Mouse (Mus musculus) gastrocnemius, postnatal 14 days (tissue): Measurements from ENCODE around the gene Cdc42bpb. TPM values are rescaled to one million over a fixed set of nuclear protein-coding genes. Genes with fewer than 3 reads are reported as not detected.

Source experiments
- DNase-seq: peaks from one replicate; pipeline ENCODE4 v3.0.0; 2021; ENCODE audit warnings: mixed read lengths
- intact Hi-C: fragments of 180-260 bp; cut with DNase I; formaldehyde crosslinking; loops from one replicate; pipeline ENCODE4 v1.15.1; 2025; ENCODE audit warnings: low total_unique reads
- total RNA-seq, 2 experiments: library from RNA; stranded (reverse); gene quantifications; 2 replicates each; pipeline ENCODE4 v1.2.3; 2021

The Cdc42bpb gene
- total RNA-seq, 2 experiments from 2014 or later = 32.2 to 34.1 TPM

- DNase-seq = no peak
- intact Hi-C loops = no loop called here
These were observed 68.3 kb downstream of the Cdc42bpb start for GRCm38 (mm10) chr12:111309256-111309655.

DNA sequence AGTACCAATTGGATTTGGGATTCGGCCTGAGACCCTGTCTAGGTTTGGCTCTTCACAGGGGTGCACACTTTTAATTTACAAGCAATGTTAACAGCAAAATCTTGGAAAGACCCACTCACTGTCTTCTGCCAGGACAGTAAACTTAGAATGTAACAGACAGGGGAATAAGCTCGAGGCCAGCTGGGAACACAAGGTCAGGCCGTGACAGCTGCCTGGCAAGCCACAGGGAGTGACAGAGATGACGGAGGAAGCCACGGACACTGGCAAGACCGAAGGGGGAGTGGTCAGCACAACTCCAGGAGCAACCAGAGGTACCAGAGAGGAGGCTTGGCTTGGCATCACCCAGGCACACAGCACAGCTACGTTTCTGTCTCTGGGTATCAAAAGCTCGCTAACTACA is 70.7 kb downstream of the Cdc42bpb start:
- peak; percentile 63 for DNase-seq
- intact Hi-C loops = no loop called here

- intact Hi-C loops = no loop called here
- DNase-seq = no peak
These were observed 73.7 kb downstream of the Cdc42bpb start for GRCm38 (mm10) chr12:111303702-111304337.

DNA sequence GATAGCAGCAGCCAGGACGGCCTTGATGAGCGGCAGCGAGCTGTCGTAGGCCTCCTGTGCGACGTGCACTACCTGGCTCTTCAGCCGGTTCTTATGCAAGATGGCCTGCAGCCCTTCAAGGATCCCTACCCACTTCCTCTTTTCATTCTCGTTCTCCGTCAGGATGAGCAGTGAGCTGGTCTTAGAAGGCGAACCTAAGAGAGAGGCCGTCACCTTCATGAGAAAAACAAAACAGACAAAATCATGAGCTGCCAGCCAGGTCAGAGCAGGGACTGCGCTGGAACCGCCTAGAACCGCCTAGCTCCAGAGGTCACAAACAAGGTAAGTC is 75.5 kb downstream of the Cdc42bpb start:
- intact Hi-C loops = no loop called here
- DNase-seq = no peak

- no peak for DNase-seq
- intact Hi-C loops = no loop called here
These were observed 76.0 kb downstream of the Cdc42bpb start for GRCm38 (mm10) chr12:111301322-111302017.

DNA sequence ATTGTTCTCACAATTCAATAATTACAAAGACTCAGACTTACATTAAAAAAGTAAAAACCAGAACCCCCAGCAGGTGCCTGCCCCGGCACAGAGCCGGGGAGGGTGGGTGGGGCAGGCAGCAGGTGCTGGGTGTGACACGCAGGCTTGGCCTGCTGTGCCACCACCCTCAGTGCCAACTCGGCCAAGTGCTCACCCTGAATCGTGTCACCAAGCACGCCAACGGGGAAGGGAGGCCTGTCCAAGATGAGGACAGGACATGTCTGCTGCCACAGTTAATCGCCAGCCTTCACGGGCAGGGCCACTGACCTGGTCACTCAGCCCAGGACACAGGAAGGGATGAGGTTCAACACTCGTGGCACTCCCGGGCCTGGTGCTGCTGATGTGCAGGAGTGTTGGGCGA is 84.5 kb downstream of the Cdc42bpb start:
- intact Hi-C loops = no loop called here
- peak; percentile 80 for DNase-seq

GRCm38 (mm10) chr12:111284532-111284931 is 93.0 kb downstream of the Cdc42bpb start:
- no peak for DNase-seq
- intact Hi-C loops = no loop called here

- no peak for DNase-seq
- intact Hi-C loops = no loop called here
These were observed 93.9 kb downstream of the Cdc42bpb start for GRCm38 (mm10) chr12:111283573-111283972.

- intact Hi-C loops = no loop called here
- no peak for DNase-seq
These were observed 101.1 kb downstream of the Cdc42bpb start for GRCm38 (mm10) chr12:111276371-111276770.

DNA sequence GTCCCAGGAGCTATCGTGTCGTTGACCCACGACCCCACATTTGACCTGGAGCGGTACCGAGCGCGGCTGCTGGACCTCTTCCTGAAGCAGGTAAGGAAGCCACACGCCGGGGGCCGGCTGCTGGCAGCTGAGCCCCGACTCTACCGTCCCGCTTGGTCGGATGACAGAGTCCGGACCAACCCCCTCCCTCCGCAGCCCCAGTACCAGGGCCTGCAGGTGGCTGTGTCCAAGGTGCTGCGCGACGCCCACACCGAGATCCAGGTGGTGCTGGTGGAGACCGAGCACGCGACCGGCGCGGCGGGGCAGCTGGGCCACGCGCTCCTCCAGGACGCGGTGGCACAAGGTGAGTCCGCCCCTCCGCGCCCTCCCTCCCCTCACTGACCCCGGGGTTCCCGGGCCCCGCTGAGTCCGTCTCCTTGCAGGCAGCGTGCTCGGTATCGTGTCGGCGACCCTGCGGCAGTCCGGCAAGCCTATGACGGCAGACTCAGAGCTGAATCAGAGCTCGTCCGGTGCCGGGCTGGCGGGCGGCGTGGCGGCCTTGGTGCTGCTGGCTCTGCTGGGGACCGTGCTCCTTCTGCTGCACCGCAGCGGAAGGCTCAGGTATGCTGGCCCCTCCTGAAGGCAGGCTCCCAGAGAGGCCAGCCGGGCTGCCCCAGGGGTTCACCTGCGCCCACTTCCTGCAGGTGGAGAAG is 102.2 kb downstream of the Cdc42bpb start:
- no peak for DNase-seq
- intact Hi-C loops = no loop called here

- no peak for DNase-seq
- intact Hi-C loops = loop anchor here (5.0 kb wide), 1 partner anchor 138 kb away; no protein-coding TSS in a partner anchor
These were observed 102.9 kb downstream of the Cdc42bpb start for GRCm38 (mm10) chr12:111274447-111275149.

GRCm38 (mm10) chr12:111274006-111274405 is 103.5 kb downstream of the Cdc42bpb start:
- intact Hi-C loops = loop anchor here (5.0 kb wide), 1 partner anchor 138 kb away; no protein-coding TSS in a partner anchor
- no peak for DNase-seq

DNA sequence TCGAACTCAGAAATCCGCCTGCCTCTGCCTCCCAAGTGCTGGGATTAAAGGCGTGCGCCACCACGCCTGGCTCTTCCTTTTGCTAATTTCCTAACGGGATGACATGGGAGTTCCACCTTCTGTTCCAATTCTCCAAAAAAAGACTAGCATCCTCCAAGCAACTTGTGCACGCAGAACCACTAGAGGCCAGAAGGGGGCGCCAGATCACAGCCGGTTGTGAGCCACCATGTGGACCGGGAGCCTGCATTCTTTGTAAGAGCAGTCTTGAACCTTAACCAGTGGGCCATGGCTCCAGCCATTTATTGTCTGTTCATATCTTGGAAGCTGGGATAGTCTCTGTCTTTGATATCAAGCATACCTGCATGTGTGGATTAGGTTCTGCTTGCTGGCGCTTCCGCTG is 105.1 kb downstream of the Cdc42bpb start:
- intact Hi-C loops = loop anchor here (5.0 kb wide), 1 partner anchor 140 kb away; no protein-coding TSS in a partner anchor
- DNase-seq = peak; percentile 73

DNA sequence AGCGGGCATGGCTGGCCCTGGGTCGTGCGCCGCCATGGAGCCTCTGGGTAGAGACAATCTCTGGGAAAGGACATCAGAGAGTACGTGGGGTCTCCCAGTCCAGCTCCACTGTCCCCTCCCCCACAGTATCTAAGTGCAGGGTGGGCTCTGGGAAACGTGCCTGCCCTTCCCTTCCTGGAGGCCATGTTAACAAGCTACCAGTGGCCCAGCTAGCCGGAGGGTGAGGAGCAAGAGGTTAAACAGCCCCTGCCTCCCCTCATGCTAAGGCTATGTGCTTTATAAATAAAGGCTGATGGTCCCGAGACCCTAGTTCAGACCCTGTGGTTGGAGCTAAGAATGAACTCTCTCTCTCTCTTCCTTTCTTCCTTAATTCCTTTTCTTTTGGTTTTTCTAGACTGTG is 105.6 kb downstream of the Cdc42bpb start:
- intact Hi-C loops = loop anchor here (5.0 kb wide), 1 partner anchor 140 kb away; no protein-coding TSS in a partner anchor
- DNase-seq = no peak

DNA sequence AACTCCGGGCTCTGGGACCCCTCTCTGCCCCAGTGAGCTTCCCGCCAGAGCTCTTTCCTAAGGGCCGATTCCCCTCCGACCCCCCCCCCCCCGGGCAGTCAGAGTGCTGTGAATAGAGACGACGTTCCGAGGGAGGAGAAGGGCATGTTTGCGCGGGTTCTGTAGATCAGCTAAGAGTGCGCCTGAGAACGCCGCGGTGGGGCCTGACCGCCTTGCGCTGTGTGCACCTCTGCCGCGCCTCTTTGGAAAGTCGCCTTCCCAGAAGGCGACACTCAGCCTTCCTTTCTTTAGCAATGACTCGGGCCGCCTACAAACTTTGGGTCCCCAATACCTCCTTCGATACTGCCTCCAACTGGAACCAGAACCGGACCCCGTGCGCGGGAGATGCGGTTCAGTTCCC is 106.1 kb downstream of the Cdc42bpb start:
- intact Hi-C loops = loop anchor here (5.0 kb wide), 1 partner anchor 141 kb away; no protein-coding TSS in a partner anchor
- DNase-seq = no peak

- intact Hi-C loops = loop anchor here (5.0 kb wide), 1 partner anchor 142 kb away; no protein-coding TSS in a partner anchor
- DNase-seq = no peak
These were observed 106.8 kb downstream of the Cdc42bpb start, which contains the start of gene Amn for GRCm38 (mm10) chr12:111270629-111271277. Amn (plus strand) TSS chr12:111271095.

DNA sequence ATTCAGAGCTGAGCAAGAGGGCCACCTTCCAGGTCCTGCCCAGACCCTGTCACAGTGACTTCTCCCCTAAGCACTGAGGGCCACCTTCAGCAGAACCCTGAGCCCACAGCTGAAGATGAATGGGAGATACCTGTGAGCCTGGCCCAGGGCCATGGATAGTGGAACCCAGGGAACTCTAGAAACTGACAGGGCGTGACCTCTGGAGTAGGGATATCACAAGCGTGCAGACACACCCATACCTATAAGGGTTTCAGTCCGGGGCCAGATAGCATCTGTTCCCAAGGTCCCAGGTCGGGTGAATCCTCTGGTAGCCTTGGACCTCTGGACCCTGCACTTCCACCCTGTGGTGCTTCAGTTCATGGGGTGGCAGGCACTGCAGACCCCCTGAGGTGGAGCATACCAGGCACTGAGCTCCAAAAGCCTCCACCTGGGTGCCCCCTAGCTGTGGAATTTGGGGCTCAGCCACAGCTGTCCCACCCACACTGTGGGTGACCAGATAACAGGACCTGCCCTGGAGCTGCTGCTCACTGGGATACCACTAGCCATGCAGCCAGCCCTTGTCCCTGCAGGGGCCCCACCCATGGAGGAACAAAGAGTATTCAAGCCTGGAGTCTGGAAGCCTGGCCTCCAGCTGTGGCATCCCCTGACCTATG is 109.7 kb downstream of the Cdc42bpb start:
- intact Hi-C loops = no loop called here
- DNase-seq = no peak

DNA sequence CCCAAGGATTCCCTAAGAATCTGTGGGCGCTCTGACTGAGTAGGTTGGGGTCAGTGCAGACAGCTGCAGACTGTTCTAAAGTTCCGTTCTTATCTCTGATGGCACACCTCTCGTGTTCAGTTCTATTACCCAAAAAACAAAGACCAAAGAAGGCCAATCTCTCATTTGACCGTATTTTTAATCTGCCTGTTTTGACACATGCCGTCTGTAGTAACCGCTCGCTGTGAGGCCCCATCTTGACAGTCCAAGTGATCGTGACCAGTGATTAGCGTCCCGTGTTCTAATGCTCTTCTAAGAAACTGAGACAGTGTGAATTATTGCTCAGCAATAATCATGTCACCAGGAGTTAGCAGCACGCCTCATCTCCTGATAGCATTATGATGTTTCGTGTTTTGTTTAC is 110.9 kb downstream of the Cdc42bpb start:
- intact Hi-C loops = no loop called here
- no peak for DNase-seq

GRCm38 (mm10) chr12:111265212-111265611 is 112.3 kb downstream of the Cdc42bpb start:
- no peak for DNase-seq
- intact Hi-C loops = no loop called here
